Mouse (Mus musculus) cerebellum, adult (tissue): ENCODE results near the gene Mgam.
"Not testable (repeated sequence)": the region's sequence is repeated elsewhere in the genome, so short reads cannot be mapped to it uniquely, and the experiment has no call there.

Source experiments
- ATAC-seq: cut with Nextera tagmentation; 2 replicates; pipeline ENCODE4 v1.9.2; 2017; ENCODE audit warnings: mild to moderate bottlenecking, moderate library complexity, mixed read lengths; ENCODE audit not compliant: insufficient number of reproducible peaks, low FRiP score, low TSS enrichment

Gene Mgam

GRCm38 (mm10) chr6:40715705-40716104, 87.1 kb downstream of the Mgam start:
- no peak for ATAC-seq

- not testable (repeated sequence) for ATAC-seq
These were observed 99.9 kb downstream of the Mgam start for GRCm38 (mm10) chr6:40728506-40728905.

GRCm38 (mm10) chr6:40739545-40739944, 110.9 kb downstream of the Mgam start:
- no peak for ATAC-seq

- not testable (repeated sequence) for ATAC-seq
These were observed 120.4 kb downstream of the Mgam start for GRCm38 (mm10) chr6:40749030-40749429.

- ATAC-seq, result no peak
These were observed 127.3 kb downstream of the Mgam start for GRCm38 (mm10) chr6:40755948-40756347.

- not testable (repeated sequence) for ATAC-seq
These were observed 128.7 kb downstream of the Mgam start for GRCm38 (mm10) chr6:40757346-40757745.

- ATAC-seq, result no peak
These were observed 146.0 kb downstream of the Mgam start for GRCm38 (mm10) chr6:40774656-40775055.

- ATAC-seq, result no peak
These were observed 149.8 kb downstream of the Mgam start for GRCm38 (mm10) chr6:40778458-40778857.

- ATAC-seq, result no peak
These were observed 155.0 kb downstream of the Mgam start for GRCm38 (mm10) chr6:40783637-40784036.

- ATAC-seq, result no peak
These were observed 155.7 kb downstream of the Mgam start for GRCm38 (mm10) chr6:40784378-40784777.

GRCm38 (mm10) chr6:40795077-40795812, 166.6 kb downstream of the Mgam start:
- no peak for ATAC-seq

GRCm38 (mm10) chr6:40818237-40818902, 189.7 kb downstream of the Mgam start:
- ATAC-seq, result no peak
